Mouse (Mus musculus) embryo, embryonic 11 days (tissue): Measurements from ENCODE around the gene Scn5a.

Experiments
- DNase-seq: peaks from one replicate; pipeline ENCODE4 v3.0.0-alpha.2; 2015

Gene Scn5a

DNA sequence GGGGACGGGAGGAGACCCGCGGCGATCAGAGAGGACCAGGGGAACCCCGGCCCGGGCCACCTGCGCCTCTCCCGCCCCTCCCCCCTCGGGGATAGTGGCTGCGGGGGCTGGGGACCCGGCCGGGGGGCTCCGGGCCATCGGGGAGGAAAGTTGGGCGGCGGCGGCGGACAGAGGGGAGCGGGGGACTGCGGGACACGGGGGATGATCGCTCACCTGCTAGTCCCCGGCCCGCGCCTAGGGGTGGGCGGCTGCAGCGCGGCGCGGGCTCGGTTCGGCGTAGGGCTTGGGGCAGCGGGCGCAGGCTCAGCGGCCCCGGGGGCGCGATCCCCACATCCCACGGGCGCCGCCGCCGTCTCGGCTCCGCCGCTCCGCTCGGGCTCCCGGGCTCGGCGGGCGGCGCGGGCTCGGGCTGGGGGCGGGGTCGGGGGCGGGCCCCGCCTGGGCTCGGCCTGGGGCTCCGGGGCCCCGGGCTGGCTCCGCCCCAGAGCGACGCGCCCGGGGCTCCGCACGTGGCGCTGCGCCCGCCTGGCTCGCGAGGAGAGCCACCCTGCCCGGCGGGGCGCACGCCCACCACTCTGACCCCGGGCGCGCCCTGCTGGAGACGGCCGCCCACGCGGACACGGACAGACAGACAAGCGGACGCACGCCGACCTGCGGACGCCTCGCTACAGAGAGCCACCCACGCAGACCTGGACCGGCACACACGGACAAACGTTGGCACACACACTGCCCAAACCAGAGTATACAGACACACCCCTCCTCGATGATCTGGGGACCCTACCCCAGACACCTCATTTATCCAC, at the start of gene Scn5a:
Gene Scn5a, minus strand, starts transcription at position 381 of the 803 bp plus-strand sequence.
- peak; percentile 67 for DNase-seq

- no peak for DNase-seq
These were observed 48.4 kb upstream of the Scn5a start for GRCm38 (mm10) chr9:119627227-119627626.

DNA sequence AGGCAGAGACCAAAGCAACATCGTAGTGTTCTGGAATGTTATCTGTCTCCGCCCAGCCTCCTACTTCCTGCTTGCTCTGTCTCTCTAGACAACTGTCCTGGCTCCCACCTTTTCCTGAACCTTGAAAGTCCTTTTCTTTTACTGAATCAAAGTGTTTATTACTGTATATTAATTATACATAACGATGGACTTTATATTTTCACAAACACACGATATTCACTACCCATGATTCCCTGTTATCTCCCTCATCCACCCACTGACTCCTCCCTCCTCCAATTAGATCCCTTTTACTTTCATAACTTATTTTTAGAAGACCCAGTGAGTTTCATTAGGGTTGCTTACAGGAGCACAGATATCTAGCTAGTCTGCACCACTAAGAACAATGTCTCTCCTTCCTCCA, 45.3 kb upstream of the Scn5a start:
- DNase-seq: no peak

DNA sequence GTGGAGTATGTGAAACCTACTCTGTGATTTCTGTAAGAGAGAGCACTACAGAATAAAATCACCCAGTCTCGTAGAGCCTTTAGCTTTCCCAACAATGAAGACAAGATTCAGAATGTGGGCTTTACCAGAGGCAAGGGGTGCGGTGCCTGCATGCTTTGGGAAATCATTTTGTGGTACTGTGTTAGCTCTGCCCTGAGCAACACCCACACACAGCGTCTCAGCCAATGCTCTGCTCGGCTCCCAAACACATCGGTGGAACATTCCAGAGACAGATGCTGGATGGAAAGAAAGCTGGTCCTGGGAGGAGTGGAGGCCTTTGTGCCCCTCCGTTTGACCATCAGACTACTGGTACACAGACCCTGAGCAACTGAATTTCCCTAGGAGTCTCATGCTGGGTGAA, 36.0 kb upstream of the Scn5a start:
- no peak for DNase-seq

DNA sequence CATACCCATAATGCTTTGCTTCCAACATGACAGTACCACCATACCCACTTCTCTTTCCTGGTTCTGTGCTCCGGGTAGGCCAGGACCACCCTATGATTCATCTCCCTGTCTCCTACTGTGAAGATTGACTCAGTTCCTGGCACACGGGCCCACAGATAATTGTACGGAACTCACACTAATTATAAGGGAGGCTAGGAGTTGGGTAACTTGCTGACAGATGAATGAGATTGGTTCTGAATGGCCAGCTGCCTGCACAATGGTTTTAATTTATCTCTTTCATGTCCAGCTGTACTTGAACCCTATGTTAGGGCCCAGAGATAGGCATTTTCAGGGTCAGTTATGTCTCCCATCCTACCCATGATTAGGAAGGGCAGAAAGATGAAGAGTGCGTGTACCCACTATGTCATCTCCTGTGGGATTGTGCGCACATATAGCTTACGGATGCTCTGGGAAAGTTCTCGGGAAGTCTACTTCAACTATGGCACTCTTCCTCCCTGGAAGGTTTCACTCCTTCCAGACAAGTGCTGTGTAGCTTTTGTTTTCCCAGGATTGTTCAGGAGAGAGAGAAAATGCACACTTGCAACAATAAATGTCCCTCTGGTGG, 31.8 kb upstream of the Scn5a start:
- DNase-seq: no peak

GRCm38 (mm10) chr9:119606906-119607305, 28.1 kb upstream of the Scn5a start:
- no peak for DNase-seq

DNA sequence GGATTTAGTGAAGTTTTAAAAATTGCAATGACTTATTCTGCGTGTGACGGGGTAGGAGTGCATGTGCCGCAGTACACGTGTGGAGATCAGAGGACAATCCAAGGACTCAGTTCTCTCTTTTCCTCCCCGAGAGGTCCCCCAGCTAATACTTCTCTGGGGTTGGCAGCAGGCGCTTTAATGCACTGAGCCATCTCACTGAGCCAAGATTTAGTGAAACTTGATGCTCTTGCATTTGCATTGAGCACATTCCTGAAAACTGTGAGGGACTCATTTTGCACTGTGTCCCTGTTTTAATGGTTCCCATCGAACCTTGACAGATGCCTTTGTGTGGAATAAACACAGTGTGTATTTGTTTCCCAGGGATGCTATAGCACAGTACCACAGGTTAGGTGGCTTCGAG, 25.8 kb upstream of the Scn5a start:
- DNase-seq: no peak

- DNase-seq: no peak
These were observed 19.7 kb upstream of the Scn5a start for GRCm38 (mm10) chr9:119598501-119598900.

DNA sequence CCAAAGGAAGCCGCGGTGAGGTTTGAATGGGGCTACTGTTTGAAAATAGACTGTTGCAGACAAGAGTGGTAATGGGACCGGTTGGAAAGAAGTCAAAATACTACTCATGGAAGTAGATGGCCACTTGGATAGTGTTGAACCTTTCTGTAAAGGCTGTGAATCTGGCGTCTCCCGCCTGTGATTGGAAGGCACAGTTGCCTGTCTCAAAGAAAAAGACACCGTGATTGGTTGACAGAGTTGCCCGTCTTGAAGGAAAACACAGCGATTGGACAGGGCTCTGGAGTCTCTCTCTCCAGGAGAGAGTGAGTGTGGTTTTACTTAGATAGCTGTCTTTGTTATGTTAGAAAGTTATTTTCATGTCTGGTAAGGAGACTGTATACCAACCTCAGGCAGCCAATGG, 18.5 kb upstream of the Scn5a start:
- DNase-seq: no peak

- DNase-seq: no peak
These were observed 10.8 kb upstream of the Scn5a start for GRCm38 (mm10) chr9:119589592-119589991.

DNA sequence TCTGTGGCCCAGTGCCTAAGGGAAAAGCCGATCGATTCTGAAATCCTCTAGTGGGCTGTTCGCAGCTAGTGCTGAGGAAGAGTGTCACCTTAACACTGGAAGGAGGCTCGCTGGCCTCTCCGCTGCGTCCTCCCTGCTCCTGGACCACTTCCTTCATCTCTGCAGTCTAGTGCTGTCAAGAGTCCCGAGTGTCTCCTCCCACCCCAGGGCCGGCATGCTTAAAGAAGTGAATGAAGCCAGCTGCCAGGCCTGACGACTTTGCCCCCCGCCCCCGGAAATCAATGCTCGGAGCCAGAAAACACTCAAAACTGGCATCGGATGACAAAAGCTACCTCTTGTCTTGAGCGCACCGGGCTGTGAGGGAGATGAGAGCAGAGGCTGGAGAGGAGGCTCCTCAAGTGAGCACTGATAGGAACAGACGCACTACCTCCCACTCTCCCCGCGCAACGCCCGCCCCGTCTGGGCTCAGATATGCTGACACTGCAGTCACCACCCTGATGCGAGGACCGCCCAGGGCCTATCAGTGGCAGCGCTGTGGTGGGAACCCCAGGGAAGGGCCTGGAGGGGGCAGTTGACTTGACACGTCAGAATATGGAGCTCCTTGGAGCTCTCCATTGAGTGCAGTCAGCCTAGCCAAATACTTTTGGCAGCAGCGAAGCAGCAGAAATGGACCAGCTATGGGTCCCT, 10.1 kb upstream of the Scn5a start:
- peak; percentile 30 for DNase-seq

- peak; percentile 84 for DNase-seq
These were observed 1.9 kb upstream of the Scn5a start for GRCm38 (mm10) chr9:119580668-119581067.

DNA sequence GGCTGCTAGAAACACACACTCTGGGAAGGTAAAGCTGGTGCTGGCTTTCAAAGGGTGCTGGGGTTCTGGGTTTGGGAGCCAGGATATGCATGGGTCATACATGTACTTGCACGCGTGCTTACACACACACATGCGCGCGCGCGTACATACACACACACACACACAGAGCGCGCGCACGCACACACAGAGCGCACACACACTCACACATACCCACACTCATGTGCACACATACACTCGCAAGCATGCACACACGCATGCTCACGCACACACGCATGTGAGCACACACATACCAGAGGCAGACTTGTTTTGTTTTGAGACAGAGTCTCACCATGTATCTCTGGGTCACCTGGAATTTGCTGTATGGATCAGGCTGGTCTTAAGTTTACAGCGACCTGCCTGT, 1.4 kb upstream of the Scn5a start:
- no peak for DNase-seq

DNA sequence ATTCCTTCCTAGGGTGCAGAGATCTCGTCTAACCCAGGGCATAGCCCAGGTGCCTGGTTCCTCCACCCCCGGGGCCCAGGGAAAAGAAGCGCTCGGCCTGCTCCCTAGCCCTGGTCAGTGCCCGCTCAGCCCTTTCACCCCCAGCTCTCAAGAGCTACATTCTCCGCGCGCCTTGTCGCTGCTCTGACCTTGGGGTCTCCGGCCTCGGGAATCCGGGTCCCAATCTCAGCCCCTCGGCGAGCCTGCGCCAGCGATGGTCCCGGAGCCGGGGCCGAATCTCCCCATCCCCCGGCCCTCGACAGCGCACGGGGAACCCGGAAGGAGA, 543 bp downstream of the Scn5a start:
- DNase-seq: no peak

DNA sequence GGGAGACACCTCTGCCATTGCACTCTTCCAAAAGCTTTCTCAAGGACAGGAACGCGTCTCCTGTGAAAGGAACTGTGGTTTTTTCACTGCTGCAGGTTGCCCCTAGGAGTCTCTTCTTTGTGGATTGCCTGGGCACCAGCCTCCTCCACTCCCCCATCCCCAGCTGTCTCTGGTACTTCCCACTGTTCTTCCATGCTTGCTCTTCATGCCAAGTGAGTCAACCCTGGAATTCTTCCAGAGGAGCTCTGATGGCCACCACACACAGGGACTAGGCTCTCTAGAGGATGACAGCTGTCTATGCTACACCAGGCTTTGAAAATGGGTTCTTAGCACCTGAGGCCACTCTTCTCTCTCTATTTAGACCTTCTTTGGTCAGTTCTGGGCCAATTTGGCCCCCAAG, 1.8 kb downstream of the Scn5a start:
- no peak for DNase-seq

DNA sequence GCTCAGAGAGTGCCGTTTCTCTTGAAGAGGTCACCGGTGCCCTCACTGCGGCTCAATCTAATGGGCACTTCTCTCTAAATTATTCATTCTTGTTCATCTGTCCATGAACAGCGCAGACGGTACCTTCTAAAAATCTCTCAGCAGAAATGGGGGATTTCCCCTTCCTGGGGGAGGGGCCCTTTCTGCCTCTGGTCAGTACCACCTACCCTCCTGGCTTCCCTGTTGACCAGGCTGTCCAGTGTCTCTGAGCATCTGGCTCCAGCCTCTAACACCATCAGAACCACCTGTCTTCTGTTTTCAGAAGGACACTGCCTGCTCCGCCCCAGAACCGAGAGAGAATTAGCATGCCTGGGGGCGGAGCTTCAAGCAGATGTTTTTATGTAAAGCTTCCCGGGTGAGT, 3.1 kb downstream of the Scn5a start:
- no peak for DNase-seq

GRCm38 (mm10) chr9:119574366-119574765, 4.5 kb downstream of the Scn5a start:
- DNase-seq: no peak

- DNase-seq: no peak
These were observed 5.8 kb downstream of the Scn5a start for GRCm38 (mm10) chr9:119573009-119573408.

GRCm38 (mm10) chr9:119571411-119571888, 7.4 kb downstream of the Scn5a start:
- DNase-seq: peak; percentile 55

DNA sequence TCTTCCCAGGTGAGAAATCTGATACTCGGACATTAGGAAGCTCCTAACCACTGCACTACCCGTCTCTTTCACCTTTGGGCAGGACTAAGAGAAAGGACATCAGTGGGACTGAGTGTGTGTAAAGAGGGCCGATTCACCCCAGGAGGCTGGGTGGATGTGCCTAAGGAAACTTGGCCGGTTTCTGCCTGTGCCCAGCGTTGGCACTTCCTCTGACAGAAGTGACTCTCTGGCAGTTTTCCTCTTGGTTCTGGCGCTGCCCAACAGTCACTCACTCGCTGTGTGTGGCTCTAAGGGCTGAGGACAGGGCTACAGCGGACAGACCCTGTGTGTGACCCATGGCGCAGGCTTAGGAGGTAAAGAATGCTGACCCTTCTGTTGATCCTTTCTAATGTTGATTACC, 8.2 kb downstream of the Scn5a start:
- DNase-seq: no peak

DNA sequence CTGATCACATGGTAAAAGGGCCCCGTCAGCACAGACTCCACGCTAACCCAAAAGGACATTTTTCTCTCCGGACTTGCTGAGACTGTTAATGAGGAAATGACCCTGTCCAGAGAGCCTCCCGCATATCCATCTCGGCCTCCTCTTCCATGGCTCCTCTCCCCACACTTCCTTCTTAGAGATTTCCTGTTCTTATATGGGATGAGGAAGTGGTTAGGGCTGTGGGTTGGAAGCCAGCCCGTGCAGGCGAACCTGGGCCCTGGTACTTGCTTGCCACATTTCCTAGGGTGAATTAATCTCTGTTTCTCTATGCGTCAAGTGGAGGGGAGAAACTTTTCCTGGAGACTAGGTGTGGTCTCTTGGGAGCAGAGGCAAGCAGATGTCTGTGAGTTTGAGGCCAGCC, 10.1 kb downstream of the Scn5a start:
- DNase-seq: no peak

DNA sequence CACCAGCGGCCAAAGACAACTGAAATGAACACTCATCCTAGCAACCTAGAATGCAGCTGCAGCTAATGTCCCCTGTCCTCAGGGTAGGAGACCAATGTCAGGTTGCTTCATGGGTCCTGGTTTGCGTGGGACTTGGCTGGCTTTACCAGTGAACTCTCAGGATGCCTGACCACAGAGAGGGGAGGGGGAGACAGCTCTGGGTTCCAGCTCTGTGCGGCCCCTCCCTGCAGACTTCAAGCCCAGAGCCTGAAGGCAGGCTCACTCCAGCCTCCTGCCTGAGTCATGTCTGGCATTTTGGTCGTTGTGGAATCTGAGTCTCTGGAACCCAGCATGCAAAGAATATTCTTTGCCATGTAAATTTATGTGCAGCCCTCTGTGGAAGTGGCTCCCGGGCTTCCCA, 11.0 kb downstream of the Scn5a start:
- DNase-seq: no peak

DNA sequence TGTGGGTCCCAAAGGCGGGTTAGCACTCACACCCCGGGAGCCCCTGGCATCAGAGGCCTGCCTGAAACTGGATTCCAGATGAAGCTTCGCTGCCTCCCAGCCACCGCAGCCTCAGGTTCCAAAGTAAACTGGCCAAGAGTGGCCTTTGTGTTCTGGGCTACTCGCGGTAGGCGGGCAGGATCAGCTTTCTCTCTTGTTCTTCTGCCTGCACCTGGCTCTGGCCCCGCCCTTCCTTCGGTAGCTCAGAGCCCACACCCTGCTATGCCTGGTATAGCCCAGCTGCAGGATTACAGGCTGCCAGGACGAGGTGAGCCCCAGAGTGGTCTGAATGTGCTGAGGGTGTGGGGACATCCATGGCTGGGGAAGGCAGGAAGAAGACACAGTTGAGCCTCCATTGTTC, 12.6 kb downstream of the Scn5a start:
- DNase-seq: no peak

DNA sequence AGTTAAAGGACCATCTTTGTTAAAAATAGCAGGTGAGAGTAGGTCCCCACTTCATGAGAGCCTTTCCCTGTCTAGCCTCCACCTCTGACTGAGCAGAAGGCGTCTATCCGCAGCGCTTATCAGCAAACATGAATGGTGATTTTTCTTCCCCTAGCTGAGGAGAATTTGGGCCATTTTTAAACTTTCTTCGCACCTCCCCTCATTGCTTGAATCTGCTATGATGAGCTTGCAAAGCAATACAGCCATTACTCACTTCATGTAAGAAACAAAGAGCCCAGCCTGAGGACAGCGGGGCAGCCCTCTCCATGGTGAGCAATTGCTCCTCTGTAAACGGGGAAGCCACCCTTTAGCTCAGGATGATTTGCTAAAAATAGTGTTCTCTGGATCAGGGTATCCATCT, 14.0 kb downstream of the Scn5a start:
- no peak for DNase-seq
